Mouse (Mus musculus) spleen, adult 12 weeks (tissue): Measurements from ENCODE around the gene Pde12.
A peak's percentile ranks its signal among the peaks of the same experiment; 100 is the strongest.

Experiments used
- DNase-seq: peaks from one replicate; pipeline ENCODE4 v3.0.0; 2022; ENCODE audit warnings: low spot score

Gene Pde12

GRCm38 (mm10) chr14:26643006-26643624 is 26.6 kb downstream of the Pde12 start:
- no peak for DNase-seq

GRCm38 (mm10) chr14:26639961-26640360 is 29.7 kb downstream of the Pde12 start:
- DNase-seq, result no peak

GRCm38 (mm10) chr14:26639251-26639650 is 30.4 kb downstream of the Pde12 start:
- no peak for DNase-seq

GRCm38 (mm10) chr14:26638708-26639084 is 31.0 kb downstream of the Pde12 start:
- peak; percentile 49 for DNase-seq

- DNase-seq, result peak; percentile 96
These were observed 31.6 kb downstream of the Pde12 start, which contains the start of gene Arf4 for GRCm38 (mm10) chr14:26637851-26638707. Gene Arf4 (plus strand): TSS chr14:26638074.

GRCm38 (mm10) chr14:26637025-26637850 is 32.4 kb downstream of the Pde12 start:
- no peak for DNase-seq

GRCm38 (mm10) chr14:26626605-26627140 is 43.0 kb downstream of the Pde12 start:
- no peak for DNase-seq

- DNase-seq, result no peak
These were observed 44.4 kb downstream of the Pde12 start for GRCm38 (mm10) chr14:26625301-26625700.

- no peak for DNase-seq
These were observed 59.0 kb downstream of the Pde12 start for GRCm38 (mm10) chr14:26610689-26611088.
